Mouse (Mus musculus) hindbrain, embryonic 13.5 days (tissue): ENCODE measurements around the gene Prss57. TPM values are rescaled to one million over a fixed set of nuclear protein-coding genes. Genes with fewer than 3 reads are reported as not detected.
A peak's percentile ranks its signal among the peaks of the same experiment; 100 is the strongest.

Experiments
- ATAC-seq: fragments of 200-750 bp; cut with Nextera tagmentation; 2 replicates; pipeline ENCODE4 v1.8.0; 2017; ENCODE audit warnings: moderate TSS enrichment; ENCODE audit not compliant: low FRiP score
- H3K27ac ChIP-seq: fragments of 300-500 bp; sonication (generic); 2 replicates; pipeline ENCODE4 v1.5.1; 2015; ENCODE audit warnings: inconsistent platforms, mild to moderate bottlenecking, moderate library complexity
- H3K27me3 ChIP-seq: fragments of 300-500 bp; sonication (generic); 2 replicates; pipeline ENCODE4 v1.6.1; 2015; ENCODE audit warnings: mild to moderate bottlenecking, inconsistent platforms
- H3K36me3 ChIP-seq: fragments of 300-500 bp; sonication (generic); 2 replicates; pipeline ENCODE4 v1.6.1; 2015; ENCODE audit warnings: mild to moderate bottlenecking, inconsistent platforms
- H3K4me1 ChIP-seq: fragments of 300-500 bp; sonication (generic); replicated peaks from 2 replicates; pipeline ENCODE4 v1.6.1; 2015; ENCODE audit warnings: inconsistent platforms
- H3K4me2 ChIP-seq: fragments of 300-500 bp; sonication (generic); 2 replicates; pipeline ENCODE4 v1.6.1; 2015; ENCODE audit warnings: inconsistent platforms, mild to moderate bottlenecking, moderate library complexity
- H3K4me3 ChIP-seq: fragments of 300-500 bp; sonication (generic); 2 replicates; pipeline ENCODE4 v1.5.1; 2015; ENCODE audit warnings: mild to moderate bottlenecking, inconsistent platforms
- H3K9ac ChIP-seq: fragments of 300-500 bp; sonication (generic); 2 replicates; pipeline ENCODE4 v1.6.1; 2015; ENCODE audit warnings: mild to moderate bottlenecking, inconsistent platforms
- H3K9me3 ChIP-seq: fragments of 300-500 bp; sonication (generic); 2 replicates; pipeline ENCODE4 v1.6.1; 2016; ENCODE audit warnings: inconsistent platforms
- WGBS: fragments of 180-500 bp; shearing (Covaris S2); methylation state at CpG from one replicate; pipeline ENCODE4 v1.1.7; 2015; 5-methylcytosine and 5-hydroxymethylcytosine counted together
- polyA plus RNA-seq: library from polyadenylated mRNA; unstranded; fragments of >200 nt; fragmentation: Nextera tagmentation; extraction: Ambion mirVana; gene quantifications from 2 replicates; pipeline ENCODE4 v1.2.1, GENCODE M21; 2015

The Prss57 gene
- polyA plus RNA-seq, 1 experiment from 2014 or later, result not detected

DNA sequence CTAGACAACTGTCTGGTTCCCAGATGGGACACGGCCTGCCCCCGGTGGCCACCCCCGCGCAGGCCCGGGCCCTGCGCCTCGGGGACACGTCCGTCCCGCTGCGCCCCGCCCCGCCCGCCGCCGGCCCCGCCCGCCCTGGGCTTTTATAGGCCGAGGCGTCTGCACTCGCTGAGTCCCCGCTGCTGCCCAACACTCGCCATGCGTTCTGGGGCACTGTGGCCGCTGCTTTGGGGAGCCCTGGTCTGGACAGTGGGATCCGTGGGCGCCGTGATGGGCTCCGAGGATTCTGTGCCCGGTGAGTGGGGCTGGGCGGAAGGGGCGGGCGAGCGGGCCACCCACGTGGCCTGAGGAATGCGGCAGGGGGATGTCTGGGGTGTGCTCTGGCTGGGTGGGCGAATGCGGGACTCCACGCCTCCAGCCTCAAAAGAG is 13.6 kb downstream of the Prss57 start, which contains the start of gene Fstl3:
TSS of gene Fstl3 (plus strand) at position 170 of the 429 bp plus-strand sequence.
- Histone ChIP-seq H3K27me3 (peaks cover 63% of the 10 kb centered on the region), H3K36me3 (no peaks in the 10 kb centered on the region), H3K9me3 (no peaks in the 10 kb centered on the region), H3K9ac (peak within 1 kb of the TSS; percentile 60), H3K4me1 (peaks cover 37% of the 10 kb centered on the region), H3K4me2 (peak within 1 kb of the TSS; percentile 46), H3K27ac (no peak within 1 kb of the TSS), H3K4me3 (peak within 1 kb of the TSS; percentile 26)
- WGBS, result 2% methylated on average over 37 of the region's 39 CpGs
- ATAC-seq, result no peak

DNA sequence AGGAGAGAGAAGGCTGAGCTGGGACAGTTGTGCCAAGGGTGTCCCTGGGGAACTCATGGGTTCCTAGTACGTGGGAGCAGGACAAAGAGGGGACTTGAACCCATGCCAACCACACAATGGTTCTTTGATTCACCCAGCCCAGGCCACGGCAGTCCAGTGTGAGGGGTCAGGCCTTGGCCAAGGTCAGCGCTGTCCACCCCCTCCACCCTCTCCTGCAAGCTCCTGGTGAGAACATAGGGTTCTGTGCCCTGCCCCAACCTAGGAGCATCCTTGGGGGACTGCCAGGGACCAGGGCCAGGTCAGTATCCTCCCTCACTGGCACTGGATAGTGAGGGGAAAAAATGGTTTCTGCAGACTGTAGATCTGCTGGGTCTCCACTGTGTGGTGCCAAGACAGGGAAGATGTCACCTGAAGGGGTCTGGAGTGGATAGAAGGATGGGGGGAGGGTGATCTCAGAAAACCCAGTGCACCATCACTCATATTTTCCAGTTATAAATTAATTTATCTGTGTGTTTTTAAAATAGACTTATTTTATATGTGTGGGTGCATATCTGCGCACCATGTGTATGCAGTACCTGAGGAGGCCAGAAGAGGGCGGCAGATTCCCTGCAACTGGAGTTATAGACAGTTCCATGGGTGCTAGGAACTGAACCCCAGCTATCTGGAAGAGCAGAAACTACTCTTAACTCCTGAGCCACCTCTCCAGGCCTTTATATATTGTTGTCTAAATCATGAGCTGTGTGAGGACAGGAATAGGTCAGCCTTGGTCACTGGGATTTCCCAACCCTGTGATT is 16.1 kb downstream of the Prss57 start:
- 56% methylated on average over 5 of the region's 5 CpGs for WGBS

DNA sequence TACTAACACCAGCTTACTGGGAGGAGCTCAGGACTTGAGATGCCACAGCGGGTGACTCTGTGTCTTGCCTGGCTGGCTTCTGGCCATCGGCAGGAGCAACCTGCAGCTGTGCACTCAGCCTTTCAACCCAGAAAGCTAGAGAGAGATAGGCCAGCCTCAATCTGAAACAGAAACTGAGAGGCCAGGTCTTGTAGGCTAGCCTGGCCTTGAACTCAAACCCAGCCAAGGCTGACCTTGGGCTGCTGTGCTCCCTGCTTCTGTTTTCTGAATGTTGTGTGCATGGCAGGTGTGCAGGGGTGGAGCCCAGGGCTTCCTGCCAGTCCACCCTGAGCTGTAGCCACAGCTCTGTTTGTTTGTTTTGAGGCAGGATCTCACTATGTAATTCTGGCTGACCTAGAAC is 17.6 kb downstream of the Prss57 start:
- no peak overlapping the region for H3K27ac ChIP-seq
- H3K4me1 ChIP-seq, result peaks cover 16% of the 10 kb centered on the region
- H3K4me3 ChIP-seq, result no peak overlapping the region
- H3K27me3 ChIP-seq, result peaks cover 35% of the 10 kb centered on the region
- ATAC-seq, result no peak
- no peak overlapping the region for H3K9ac ChIP-seq
- no peaks in the 10 kb centered on the region for H3K9me3 ChIP-seq
- 93% methylated on average over 2 of the region's 2 CpGs for WGBS
- H3K36me3 ChIP-seq, result no peaks in the 10 kb centered on the region
- no peak overlapping the region for H3K4me2 ChIP-seq

More for the DNA sequence above, 16.1 kb downstream of the Prss57 start:
- H3K4me3 ChIP-seq, result no peak overlapping the region
- H3K36me3 ChIP-seq, result no peaks in the 10 kb centered on the region
- H3K27ac ChIP-seq, result no peak overlapping the region
- ATAC-seq, result no peak
- no peak overlapping the region for H3K9ac ChIP-seq
- peaks cover 50% of the 10 kb centered on the region for H3K27me3 ChIP-seq
- no peaks in the 10 kb centered on the region for H3K9me3 ChIP-seq
- no peak overlapping the region for H3K4me2 ChIP-seq
- H3K4me1 ChIP-seq, result peaks cover 23% of the 10 kb centered on the region

DNA sequence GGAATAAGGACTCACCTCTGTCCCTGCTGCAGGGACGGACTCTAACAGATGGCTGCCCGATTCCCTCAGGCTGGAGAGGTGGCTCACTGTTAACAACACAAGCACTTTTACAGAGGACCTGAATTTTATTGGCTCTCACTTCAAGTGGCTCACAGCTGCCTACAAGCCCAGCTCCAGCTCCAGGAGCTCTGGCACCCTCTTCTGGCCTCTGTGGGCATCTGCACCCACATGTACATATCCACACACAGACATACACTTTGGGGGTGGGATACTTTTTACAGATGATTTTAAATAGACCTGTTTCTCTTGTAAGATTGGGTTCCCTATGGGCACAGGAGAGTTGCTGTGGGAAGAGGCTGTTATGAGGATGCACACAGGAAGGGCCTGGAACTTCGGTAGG is 18.4 kb downstream of the Prss57 start:
- Histone ChIP-seq H3K36me3 (no peaks in the 10 kb centered on the region), H3K9me3 (no peaks in the 10 kb centered on the region), H3K4me2 (no peak overlapping the region), H3K27ac (no peak overlapping the region), H3K4me3 (no peak overlapping the region), H3K9ac (no peak overlapping the region), H3K27me3 (peaks cover 26% of the 10 kb centered on the region), H3K4me1 (peaks cover 17% of the 10 kb centered on the region)
- ATAC-seq, result no peak
- WGBS, result 98% methylated on average over 3 of the region's 3 CpGs

DNA sequence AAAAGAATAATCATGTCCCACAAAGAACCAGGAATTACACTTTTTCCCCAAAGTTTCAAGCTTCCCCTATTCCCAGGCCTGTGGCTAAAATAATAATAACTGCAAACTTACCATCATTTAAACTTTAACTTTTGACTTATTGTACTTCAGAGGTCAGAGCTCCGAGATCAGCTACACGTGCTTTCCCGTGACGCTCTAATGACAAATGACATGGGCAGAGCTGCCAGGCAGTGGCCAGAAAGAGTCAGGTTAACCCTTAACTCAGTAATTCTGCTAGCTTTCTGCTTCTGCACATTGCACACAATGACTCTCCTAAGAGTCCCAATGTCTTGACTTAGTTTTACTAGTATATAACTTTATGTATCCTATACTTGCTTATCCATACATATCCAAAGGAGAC is 21.4 kb downstream of the Prss57 start:
- Histone ChIP-seq H3K9ac (no peak overlapping the region), H3K4me3 (no peak overlapping the region), H3K4me1 (peaks cover 30% of the 10 kb centered on the region), H3K27me3 (peaks cover 8% of the 10 kb centered on the region; the same call in 1 of the 2 replicates), H3K36me3 (no peaks in the 10 kb centered on the region), H3K4me2 (no peak overlapping the region), H3K27ac (no peak overlapping the region), H3K9me3 (no peaks in the 10 kb centered on the region)
- WGBS, result 25% methylated on average over 4 of the region's 4 CpGs
- ATAC-seq, result no peak

DNA sequence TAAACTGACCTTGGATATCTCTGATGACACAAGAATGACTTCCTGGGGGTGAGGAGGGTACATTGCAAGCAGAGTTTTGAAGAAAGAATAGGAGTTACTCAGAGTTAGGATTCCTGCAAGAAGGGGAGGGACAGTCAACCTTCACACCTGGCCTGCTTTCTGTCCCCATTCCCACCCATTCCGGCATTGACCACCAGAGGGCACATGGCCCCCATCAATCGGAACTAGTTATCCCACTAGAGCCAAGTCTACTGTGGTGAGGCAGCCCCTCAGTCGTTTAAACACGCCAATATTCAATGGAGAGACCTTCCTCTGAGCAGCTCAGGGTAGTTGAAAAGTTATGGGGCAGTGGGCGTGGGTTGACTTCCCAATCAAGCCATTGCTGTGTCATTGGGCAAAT is 22.4 kb downstream of the Prss57 start:
- WGBS, result 2% methylated on average over 5 of the region's 5 CpGs
- Histone ChIP-seq H3K4me1 (peaks cover 40% of the 10 kb centered on the region), H3K27me3 (peaks cover 8% of the 10 kb centered on the region; the same call in 1 of the 2 replicates), H3K4me3 (no peak overlapping the region), H3K9ac (no peak overlapping the region), H3K4me2 (peak overlapping the region; percentile 97; the same call in 1 of the 2 replicates), H3K36me3 (no peaks in the 10 kb centered on the region), H3K9me3 (no peaks in the 10 kb centered on the region), H3K27ac (peak overlapping the region; percentile 94; the same call in 1 of the 2 replicates)
- no peak for ATAC-seq

DNA sequence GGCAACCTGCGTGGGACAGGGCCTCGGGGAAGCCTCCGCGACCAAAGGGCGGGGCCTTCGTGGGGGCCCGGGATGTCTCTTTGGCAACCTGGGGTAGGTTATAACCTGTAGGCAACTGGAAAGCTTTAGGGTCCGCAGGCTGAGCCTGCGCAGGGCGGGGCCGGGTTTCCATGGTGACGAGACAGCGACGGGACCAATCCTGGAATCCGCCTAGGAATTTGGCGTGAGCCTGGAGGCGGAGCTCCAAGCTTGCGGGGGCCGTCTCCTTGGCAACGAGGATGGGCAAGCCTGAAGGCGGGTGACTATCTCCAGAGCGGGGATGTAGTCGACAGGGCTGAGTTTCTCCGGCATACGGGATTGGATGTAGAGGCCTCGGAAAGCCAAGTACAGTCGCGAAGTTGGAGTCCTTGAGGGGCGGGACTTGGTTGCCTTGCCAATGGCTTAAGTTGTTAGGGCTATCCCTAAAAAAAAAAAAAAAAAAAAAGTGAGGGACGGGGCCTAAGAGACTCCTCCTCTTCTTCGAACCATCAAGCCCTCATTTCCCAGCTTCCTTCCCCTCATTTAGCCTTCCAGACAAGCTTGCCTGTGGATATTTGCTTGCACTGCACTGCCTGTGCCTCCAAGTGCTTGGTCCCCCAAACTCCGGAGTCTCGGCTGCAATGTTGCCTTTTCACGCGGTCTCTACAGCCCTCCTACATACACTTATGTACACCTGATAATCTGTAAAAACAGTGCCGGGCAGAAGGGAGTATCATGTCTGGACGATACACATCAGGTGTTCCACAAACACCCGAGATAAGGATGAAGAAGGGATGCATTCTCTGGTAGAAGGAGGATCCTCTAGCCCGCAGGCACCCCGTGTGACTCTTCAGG is 23.2 kb downstream of the Prss57 start:
- ATAC-seq, result peak; percentile 88
- Histone ChIP-seq H3K27me3 (peaks cover 8% of the 10 kb centered on the region; the same call in 1 of the 2 replicates), H3K4me2 (peak overlapping the region; percentile 97), H3K4me1 (peaks cover 46% of the 10 kb centered on the region), H3K9me3 (no peaks in the 10 kb centered on the region), H3K27ac (peak overlapping the region; percentile 94), H3K36me3 (peaks cover 8% of the 10 kb centered on the region), H3K9ac (peak overlapping the region; percentile 95), H3K4me3 (peak overlapping the region; percentile 91)
- 11% methylated on average over 40 of the region's 40 CpGs for WGBS

DNA sequence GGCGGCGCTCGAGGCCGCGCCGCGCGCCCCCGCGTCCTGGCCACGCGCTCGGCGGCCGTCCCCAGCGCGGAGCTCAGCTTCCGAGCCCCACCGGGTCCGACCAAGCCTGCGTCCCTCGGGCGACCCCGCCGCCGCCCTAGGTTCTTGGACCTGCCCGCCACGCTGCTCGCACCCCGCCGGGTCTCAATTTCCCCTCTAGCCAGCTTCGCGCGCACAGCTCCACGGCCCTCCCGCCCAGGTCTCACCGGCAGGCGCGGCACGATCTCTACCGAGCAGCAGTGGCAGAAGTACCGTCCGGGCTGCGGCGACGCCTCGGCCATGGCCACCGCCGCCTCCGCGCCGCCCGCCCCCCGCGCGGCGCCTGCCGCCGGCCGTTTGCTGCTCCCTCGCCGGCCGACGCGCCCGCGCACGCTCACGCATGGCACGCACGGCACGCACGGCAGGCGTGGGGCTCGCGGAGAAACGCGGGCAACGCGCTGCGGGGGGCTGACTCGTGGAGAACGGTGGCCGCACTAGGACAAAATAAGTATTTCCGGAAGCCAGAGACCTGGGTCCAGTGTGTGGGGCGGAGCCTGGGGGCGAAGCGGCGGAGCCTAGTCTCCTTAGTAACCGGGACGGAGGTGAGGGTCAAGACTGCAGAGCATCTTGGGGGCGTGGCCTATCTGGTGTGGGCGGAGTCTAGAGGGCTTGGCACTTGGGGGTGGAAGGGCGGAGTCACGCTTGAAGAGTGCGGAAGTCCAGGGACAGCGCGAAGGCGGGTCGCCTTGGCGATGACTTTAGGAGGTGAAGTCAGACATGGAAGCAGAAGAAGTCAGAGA is 24.0 kb downstream of the Prss57 start, which contains the start of gene Rnf126:
TSS of gene Rnf126 (minus strand) at position 445 of the 818 bp plus-strand sequence.
- peaks cover 46% of the 10 kb centered on the region for H3K4me1 ChIP-seq
- H3K27ac ChIP-seq, result peak within 1 kb of the TSS; percentile 94
- peak within 1 kb of the TSS; percentile 95 for H3K9ac ChIP-seq
- H3K9me3 ChIP-seq, result no peaks in the 10 kb centered on the region
- under 1% methylated on average over 101 of the region's 101 CpGs for WGBS
- H3K27me3 ChIP-seq, result peaks cover 8% of the 10 kb centered on the region; the same call in 1 of the 2 replicates
- H3K4me2 ChIP-seq, result peak within 1 kb of the TSS; percentile 97
- peak; percentile 89 for ATAC-seq
- peaks cover 17% of the 10 kb centered on the region for H3K36me3 ChIP-seq
- peak within 1 kb of the TSS; percentile 91 for H3K4me3 ChIP-seq

DNA sequence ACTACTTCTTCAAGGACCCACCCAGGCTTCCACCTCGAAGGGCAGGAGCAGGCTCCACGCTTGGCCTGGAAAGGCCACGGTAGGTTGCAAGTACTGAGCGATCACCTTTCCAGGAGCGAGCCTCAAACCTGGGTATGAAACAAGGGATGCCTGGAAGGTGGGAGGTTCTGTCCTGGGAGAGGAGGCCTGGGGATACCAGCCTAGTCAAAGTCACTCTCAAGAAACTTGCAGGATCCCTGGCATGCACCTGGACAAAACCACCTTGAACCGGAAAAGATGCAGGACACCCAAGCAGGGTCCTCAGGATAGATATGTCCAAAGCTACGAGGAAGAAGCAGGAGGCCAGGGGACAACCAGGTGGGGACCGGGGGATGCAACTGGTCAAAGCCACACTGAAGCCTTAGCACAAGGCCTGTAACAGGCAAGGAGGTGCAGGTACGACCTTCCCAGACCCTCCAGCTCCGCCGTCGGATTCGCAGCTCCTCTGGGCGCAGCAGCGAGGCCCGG is 24.7 kb downstream of the Prss57 start:
- peak overlapping the region; percentile 97 for H3K4me2 ChIP-seq
- peak overlapping the region; percentile 95 for H3K9ac ChIP-seq
- peak overlapping the region; percentile 94 for H3K27ac ChIP-seq
- WGBS, result 9% methylated on average over 16 of the region's 16 CpGs
- peak overlapping the region; percentile 91 for H3K4me3 ChIP-seq
- ATAC-seq, result peak; percentile 9
- peaks cover 46% of the 10 kb centered on the region for H3K4me1 ChIP-seq
- H3K27me3 ChIP-seq, result peaks cover 7% of the 10 kb centered on the region; the same call in 1 of the 2 replicates
- H3K36me3 ChIP-seq, result peaks cover 23% of the 10 kb centered on the region
- H3K9me3 ChIP-seq, result no peaks in the 10 kb centered on the region

DNA sequence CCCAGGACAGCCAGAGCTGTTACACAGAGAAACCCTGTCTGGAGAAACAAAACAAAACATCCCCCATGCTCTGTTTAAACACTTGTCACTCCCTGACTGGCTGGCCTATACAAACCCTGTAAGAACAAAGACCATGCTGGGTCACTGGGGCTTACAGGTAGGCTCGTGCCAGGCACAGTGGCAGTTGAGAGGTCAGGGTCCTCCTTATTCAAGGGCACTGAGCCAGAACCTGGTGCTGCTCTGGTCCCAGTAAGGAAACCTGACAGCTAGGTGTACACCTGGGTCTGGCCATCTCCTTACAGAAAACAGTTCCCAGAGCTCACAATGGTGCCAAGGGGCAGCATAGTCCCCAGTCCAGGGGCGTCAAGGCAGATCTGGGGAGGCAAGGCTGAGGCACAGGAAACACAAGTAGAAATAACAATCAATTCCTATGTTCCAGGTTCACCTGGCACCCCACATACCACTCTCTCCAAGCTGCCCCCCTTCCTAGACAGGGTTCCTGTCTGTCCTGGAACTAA is 25.5 kb downstream of the Prss57 start:
- no peak for ATAC-seq

DNA sequence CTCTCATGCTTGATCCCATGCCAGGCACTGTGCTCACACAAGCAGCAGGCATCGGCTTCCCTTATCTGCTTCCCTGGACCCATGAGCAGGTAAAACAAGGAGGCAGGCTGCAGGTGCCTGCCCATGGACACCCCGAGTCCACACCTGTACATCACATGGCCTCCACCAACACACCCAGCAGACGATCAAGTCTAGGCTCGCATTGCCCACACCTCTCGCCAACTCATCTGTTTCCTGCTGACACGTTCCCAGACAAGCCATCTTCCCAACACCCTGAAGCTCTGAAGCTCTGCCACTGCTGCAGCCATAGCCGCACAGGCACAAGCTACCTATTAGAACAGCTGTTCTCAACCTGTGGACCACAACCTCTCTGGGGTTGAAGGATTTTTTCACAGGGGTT is 26.5 kb downstream of the Prss57 start:
- WGBS, result 92% methylated on average over 7 of the region's 7 CpGs
- Histone ChIP-seq H3K27me3 (no peaks in the 10 kb centered on the region), H3K9ac (peak overlapping the region; percentile 95; the same call in 1 of the 2 replicates)

More for the DNA sequence above, 25.5 kb downstream of the Prss57 start:
- Histone ChIP-seq H3K4me1 (peaks cover 46% of the 10 kb centered on the region), H3K9ac (peak overlapping the region; percentile 95), H3K36me3 (peaks cover 31% of the 10 kb centered on the region), H3K27ac (no peak overlapping the region), H3K4me3 (peak overlapping the region; percentile 91), H3K27me3 (no peaks in the 10 kb centered on the region), H3K9me3 (no peaks in the 10 kb centered on the region), H3K4me2 (peak overlapping the region; percentile 97)
- WGBS, result 62% methylated on average over 2 of the region's 2 CpGs

More for the DNA sequence above, 26.5 kb downstream of the Prss57 start:
- Histone ChIP-seq H3K4me2 (no peak overlapping the region), H3K4me1 (peaks cover 46% of the 10 kb centered on the region), H3K36me3 (peaks cover 39% of the 10 kb centered on the region), H3K27ac (no peak overlapping the region), H3K4me3 (no peak overlapping the region), H3K9me3 (no peaks in the 10 kb centered on the region)
- ATAC-seq, result no peak
